ENCODE assay signal across 8 mouse cellular contexts in the genomic region with DNA sequence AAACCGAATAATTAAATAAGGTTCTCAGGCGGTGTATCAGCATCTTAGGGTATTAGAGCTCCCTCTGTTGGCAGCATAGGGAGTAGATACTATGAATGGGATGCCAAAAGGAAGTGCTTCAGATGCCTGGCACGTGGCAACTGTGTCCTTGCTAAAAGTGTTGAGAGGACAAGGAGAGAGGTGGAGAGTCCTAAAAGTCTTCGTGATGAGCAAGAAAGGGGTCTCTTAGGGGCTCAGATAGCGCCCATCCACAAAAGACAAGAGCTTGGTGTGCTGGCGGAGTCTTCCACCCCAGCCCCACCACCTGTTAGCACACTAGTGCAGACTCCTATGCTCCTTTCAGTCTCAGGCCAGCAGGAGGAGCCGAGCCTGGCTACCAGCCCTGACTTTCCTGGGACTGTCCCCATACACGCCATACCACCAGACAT.
DNase-seq lines count a peak whose midpoint lies in the region; ATAC-seq and TF ChIP-seq lines count a peak whose summit lies in the region.

No protein-coding gene starts in this region.

- 17% methylated on average over 8 of the region's 8 CpGs for WGBS in thymus, adult 2 months
- 12% methylated on average over 8 of the region's 8 CpGs for WGBS in forebrain, embryonic 16.5 days
- WGBS in hindbrain, embryonic 12.5 days, result 14% methylated on average over 8 of the region's 8 CpGs
- 16% methylated on average over 8 of the region's 8 CpGs for WGBS in midbrain, embryonic 12.5 days

- H3K9ac ChIP-seq in forebrain, embryonic 16.5 days (replicated peaks; ENCODE audit: low read depth, low read length), result no peak overlapping the region
- H3K9ac ChIP-seq in hindbrain, embryonic 12.5 days, result no peak overlapping the region
- no peak overlapping the region for H3K9ac ChIP-seq in midbrain, embryonic 12.5 days (replicated peaks)

- TF ChIP-seq CTCF in thymus, adult 2 months (IDR thresholded peaks at IDR 0.05; ENCODE audit: borderline replicate concordance, control insufficient read depth, extremely low read depth, insufficient read depth, low read length, poor library complexity), result no peak

- peak; percentile 27 for DNase-seq in thymus, adult 2 months
- no peak for DNase-seq in thymus, adult 18-20 months
- peak; percentile 32 for DNase-seq in c-Kit-positive CD71-positive TER-119-positive erythroid progenitor cells, embryonic 14.5 days (ENCODE audit: low spot score)
- DNase-seq in layer of hippocampus, postnatal 14 days (ENCODE audit: low spot score in 2 of 2), result peak; percentile 45 to 77
- DNase-seq in testis, postnatal 14 days (ENCODE audit: low spot score), result peak; percentile 23

- H3K27me3 ChIP-seq in thymus, adult 2 months (ENCODE audit: control insufficient read depth, insufficient read depth, low read length), result no peaks in the 10 kb centered on the region
- H3K27me3 ChIP-seq in forebrain, embryonic 16.5 days (replicated peaks; ENCODE audit: control insufficient read depth, insufficient read depth, low read length), result no peaks in the 10 kb centered on the region
- 0 out of 2 replicates have a peak, but pooled peaks cover 4% of the 10 kb centered on the region for H3K27me3 ChIP-seq in hindbrain, embryonic 12.5 days
- H3K27me3 ChIP-seq in midbrain, embryonic 12.5 days, result peaks cover 8% of the 10 kb centered on the region; the same call in 1 of the 2 replicates

- H3K4me3 ChIP-seq in thymus, adult 2 months (ENCODE audit: control insufficient read depth, insufficient read depth, low read length), result no peak overlapping the region
- no peak overlapping the region for H3K4me3 ChIP-seq in forebrain, embryonic 16.5 days (replicated peaks; ENCODE audit: low read length)
- H3K4me3 ChIP-seq in hindbrain, embryonic 12.5 days, result no peak overlapping the region
- no peak overlapping the region for H3K4me3 ChIP-seq in midbrain, embryonic 12.5 days

- H3K36me3 ChIP-seq in thymus, adult 2 months (ENCODE audit: control insufficient read depth, insufficient read depth, low read length), result no peaks in the 10 kb centered on the region
- no peaks in the 10 kb centered on the region for H3K36me3 ChIP-seq in forebrain, embryonic 16.5 days (ENCODE audit: control insufficient read depth, insufficient read depth)
- H3K36me3 ChIP-seq in hindbrain, embryonic 12.5 days, result no peaks in the 10 kb centered on the region; the same call in 1 of the 2 replicates
- H3K36me3 ChIP-seq in midbrain, embryonic 12.5 days, result no peaks in the 10 kb centered on the region

- no peak for TF ChIP-seq POLR2A in thymus, adult 2 months (IDR thresholded peaks at IDR 0.05; ENCODE audit: control insufficient read depth, extremely low read depth, insufficient read depth, low read length, poor library complexity)

- H3K27ac ChIP-seq in thymus, adult 2 months (ENCODE audit: control insufficient read depth, insufficient read depth, low read length), result no peak overlapping the region
- no peak overlapping the region for H3K27ac ChIP-seq in forebrain, embryonic 16.5 days (ENCODE audit: low read length)
- no peak overlapping the region for H3K27ac ChIP-seq in hindbrain, embryonic 12.5 days
- H3K27ac ChIP-seq in midbrain, embryonic 12.5 days (replicated peaks), result no peak overlapping the region

- no peaks in the 10 kb centered on the region for H3K4me1 ChIP-seq in thymus, adult 2 months (replicated peaks; ENCODE audit: control insufficient read depth, insufficient read depth, low read length)
- H3K4me1 ChIP-seq in forebrain, embryonic 16.5 days (replicated peaks; ENCODE audit: control insufficient read depth, insufficient read depth, low read length), result peaks cover 4% of the 10 kb centered on the region; the same call in 1 of the 2 replicates
- H3K4me1 ChIP-seq in hindbrain, embryonic 12.5 days, result peaks cover 2% of the 10 kb centered on the region; the same call in 1 of the 2 replicates
- H3K4me1 ChIP-seq in midbrain, embryonic 12.5 days, result no peaks in the 10 kb centered on the region

- no peaks in the 10 kb centered on the region for H3K9me3 ChIP-seq in forebrain, embryonic 16.5 days (ENCODE audit: control insufficient read depth, low read length)
- H3K9me3 ChIP-seq in hindbrain, embryonic 12.5 days (replicated peaks), result 0 out of 2 replicates have a peak, but pooled peaks cover 7% of the 10 kb centered on the region
- H3K9me3 ChIP-seq in midbrain, embryonic 12.5 days, result 0 out of 2 replicates have a peak, but pooled peaks cover 6% of the 10 kb centered on the region

- no peak overlapping the region for H3K4me2 ChIP-seq in forebrain, embryonic 16.5 days (ENCODE audit: low read length)
- no peak overlapping the region for H3K4me2 ChIP-seq in hindbrain, embryonic 12.5 days (replicated peaks)
- H3K4me2 ChIP-seq in midbrain, embryonic 12.5 days (replicated peaks), result no peak overlapping the region

- ATAC-seq in forebrain, embryonic 16.5 days, result peak; percentile 86
- ATAC-seq in hindbrain, embryonic 12.5 days (ENCODE audit: low FRiP score), result peak; percentile 71
- peak; percentile 47 for ATAC-seq in midbrain, embryonic 12.5 days (ENCODE audit: low FRiP score, low read depth)

Comparison
In these comparisons a context has a peak if more than half of its experiments do, and no peak if none do; other contexts are left out.
1. DNase-seq: peak in thymus, adult 2 months (single experiment), c-Kit-positive CD71-positive TER-119-positive erythroid progenitor cells, embryonic 14.5 days (single experiment), layer of hippocampus, postnatal 14 days (2 of 2) and testis, postnatal 14 days (single experiment); none in thymus, adult 18-20 months (0 of 2).
2. Peak in every context shown above with its lines, with median percentiles within 50 percentile points of each other: ATAC-seq.